ENCODE assay signal across 33 mouse cellular contexts in genomic region chr2:141173167-141173566, GRCm38 (mm10).
DNase-seq lines count a peak whose midpoint lies in the region; ATAC-seq lines count a peak whose summit lies in the region.
"Had no signal": no experiment of that assay in that cellular context is flagged by ENCODE, and none has a peak within 500 bp of the region (broad histone marks: within the 10 kb centered on the region; RNA-seq: fewer than 3 reads in every experiment).

No protein-coding gene starts in this region.

- no peak overlapping the region for H3K4me3 ChIP-seq in kidney, embryonic 16.5 days (ENCODE audit: low read length)
- no peak overlapping the region for H3K4me3 ChIP-seq in embryonic facial prominence, embryonic 15.5 days (replicated peaks)
- H3K4me3 ChIP-seq: forebrain, embryonic 10.5 days; forebrain, embryonic 15.5 days; gastrocnemius, adult 2 months; heart, embryonic 12.5 days had no signal

- no peak for DNase-seq in kidney, adult 11 months
- DNase-seq in embryo, embryonic 11 days: peak; percentile 54
- DNase-seq in mesoderm, embryonic 11.5 days (ENCODE audit: low read depth, low spot score): peak; percentile 70
- no peak for DNase-seq in right cerebral cortex, postnatal 14 days
- no peak for DNase-seq in layer of hippocampus, postnatal 14 days (ENCODE audit: low spot score in 2 of 2)
- DNase-seq: adrenal gland, adult 2 months; B cell, adult 2 months; cerebellum, adult 8-10 months; cerebellum, postnatal 36 days; gastrocnemius, adult 2 months; gastrocnemius, postnatal 36 days; heart, adult 18-20 months; kidney, adult 18-20 months; kidney, postnatal 25 days; liver; lung, adult 2 months; lung, postnatal 10 days; right cerebral cortex, adult 18-20 months; right cerebral cortex, postnatal 4 days; thymus, adult 18-20 months; thymus, postnatal 36 days had no signal

- no peaks in the 10 kb centered on the region for H3K9me3 ChIP-seq in kidney, embryonic 16.5 days (ENCODE audit: low read length)
- no peaks in the 10 kb centered on the region for H3K9me3 ChIP-seq in embryonic facial prominence, embryonic 15.5 days (replicated peaks)
- H3K9me3 ChIP-seq: forebrain, embryonic 10.5 days; forebrain, embryonic 15.5 days; heart, embryonic 12.5 days had no signal

- 0 out of 2 replicates have a peak, but pooled peaks have one; percentile 35 for ATAC-seq in kidney, embryonic 16.5 days (ENCODE audit: low FRiP score, low TSS enrichment)
- peak; percentile 63; the same call in 1 of the 2 replicates for ATAC-seq in embryonic facial prominence, embryonic 15.5 days (ENCODE audit: insufficient number of reproducible peaks, low FRiP score, low TSS enrichment, low read depth)
- ATAC-seq: forebrain, embryonic 15.5 days; inflammation-experienced regulatory T-cells, adult 6 months; midbrain, embryonic 16.5 days had no signal

- no peaks in the 10 kb centered on the region for H3K36me3 ChIP-seq in kidney, embryonic 16.5 days (ENCODE audit: insufficient read depth, low read length)
- no peaks in the 10 kb centered on the region for H3K36me3 ChIP-seq in embryonic facial prominence, embryonic 15.5 days
- H3K36me3 ChIP-seq: forebrain, embryonic 10.5 days; forebrain, embryonic 15.5 days; heart, embryonic 12.5 days had no signal

- H3K27ac ChIP-seq in kidney, embryonic 16.5 days (ENCODE audit: low read length): no peak overlapping the region
- no peak overlapping the region for H3K27ac ChIP-seq in embryonic facial prominence, embryonic 15.5 days (replicated peaks)
- H3K27ac ChIP-seq: forebrain, embryonic 10.5 days; forebrain, embryonic 15.5 days; gastrocnemius, adult 2 months; hindbrain, embryonic 14.5 days; liver, embryonic 14.5 days; macrophage; stomach, postnatal 0 days had no signal

- no peaks in the 10 kb centered on the region for H3K4me1 ChIP-seq in kidney, embryonic 16.5 days (ENCODE audit: insufficient read depth, low read length)
- H3K4me1 ChIP-seq in embryonic facial prominence, embryonic 15.5 days: no peaks in the 10 kb centered on the region
- H3K4me1 ChIP-seq: forebrain, embryonic 15.5 days; heart, embryonic 12.5 days had no signal

- H3K4me2 ChIP-seq in kidney, embryonic 16.5 days (replicated peaks; ENCODE audit: low read depth, low read length): no peak overlapping the region
- H3K4me2 ChIP-seq in embryonic facial prominence, embryonic 15.5 days (replicated peaks): no peak overlapping the region
- H3K4me2 ChIP-seq: forebrain, embryonic 15.5 days; heart, embryonic 12.5 days; hindbrain, embryonic 14.5 days; midbrain, embryonic 11.5 days had no signal

- 38% methylated on average over 1 of the region's 1 CpGs for WGBS in kidney, embryonic 16.5 days
- WGBS in embryonic facial prominence, embryonic 15.5 days: 35% methylated on average over 1 of the region's 1 CpGs

- no peaks in the 10 kb centered on the region for H3K27me3 ChIP-seq in kidney, embryonic 16.5 days (ENCODE audit: insufficient read depth, low read length)
- no peaks in the 10 kb centered on the region for H3K27me3 ChIP-seq in embryonic facial prominence, embryonic 15.5 days
- H3K27me3 ChIP-seq: forebrain, embryonic 15.5 days; heart, embryonic 12.5 days had no signal

- H3K9ac ChIP-seq in kidney, embryonic 16.5 days (replicated peaks; ENCODE audit: low read length): no peak overlapping the region
- no peak overlapping the region for H3K9ac ChIP-seq in embryonic facial prominence, embryonic 15.5 days
- H3K9ac ChIP-seq: forebrain, embryonic 15.5 days; heart, embryonic 12.5 days; hindbrain, embryonic 14.5 days; liver, embryonic 14.5 days had no signal

Comparison
In these comparisons a context has a peak if more than half of its experiments do, and no peak if none do; other contexts are left out.
1. DNase-seq: peak in embryo, embryonic 11 days (single experiment) and mesoderm, embryonic 11.5 days (single experiment); none in kidney, adult 11 months (single experiment), right cerebral cortex, postnatal 14 days (single experiment) and layer of hippocampus, postnatal 14 days (0 of 2).